Mouse (Mus musculus): ENCODE measurements around the gene Zgpat. TPM values are rescaled to one million over a fixed set of nuclear protein-coding genes. Genes with fewer than 3 reads are reported as not detected.
A peak's percentile ranks its signal among the peaks of the same experiment; 100 is the strongest.

Zgpat gene
- total RNA-seq, 2 experiments from 2014 or later = 55.9 to 60.5 TPM

- intact Hi-C loops (cut with DNase I) = no loop called here
- DNase-seq (ENCODE audit: extremely low spot score in 1 of 2, low spot score in 2 of 2) = no peak
Measured at GRCm38 (mm10) chr2:181381107-181381506, 16.4 kb downstream of the Zgpat start.

- intact Hi-C loops (cut with DNase I) = no loop called here
Measured at GRCm38 (mm10) chr2:181381631-181382306, 17.0 kb downstream of the Zgpat start.

DNA sequence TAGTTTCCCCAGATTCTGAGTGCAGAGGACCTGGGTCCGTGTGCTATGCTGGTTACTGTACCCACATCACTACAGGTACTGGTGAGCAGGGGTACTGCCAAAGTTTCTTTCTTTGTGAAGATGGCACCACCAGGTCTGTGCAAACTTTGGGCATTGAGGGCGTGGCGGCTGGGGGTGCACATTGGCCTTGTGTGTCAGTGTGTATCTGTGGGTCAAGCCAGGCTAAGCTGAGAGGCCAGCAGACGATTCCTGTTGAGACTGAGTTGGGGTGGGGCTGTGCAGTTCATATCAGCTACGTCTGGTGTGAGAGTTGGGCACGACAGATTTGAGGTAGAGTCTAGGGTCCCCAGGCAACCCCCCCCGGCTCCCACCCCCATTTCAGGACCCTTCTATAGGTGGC, 19.7 kb downstream of the Zgpat start:
- intact Hi-C loops (cut with DNase I) = no loop called here
- DNase-seq (ENCODE audit: extremely low spot score in 1 of 2, low spot score in 2 of 2) = no peak

More at GRCm38 (mm10) chr2:181381631-181382306, 17.0 kb downstream of the Zgpat start:
- DNase-seq (ENCODE audit: extremely low spot score in 1 of 2, low spot score in 2 of 2) = no peak

DNA sequence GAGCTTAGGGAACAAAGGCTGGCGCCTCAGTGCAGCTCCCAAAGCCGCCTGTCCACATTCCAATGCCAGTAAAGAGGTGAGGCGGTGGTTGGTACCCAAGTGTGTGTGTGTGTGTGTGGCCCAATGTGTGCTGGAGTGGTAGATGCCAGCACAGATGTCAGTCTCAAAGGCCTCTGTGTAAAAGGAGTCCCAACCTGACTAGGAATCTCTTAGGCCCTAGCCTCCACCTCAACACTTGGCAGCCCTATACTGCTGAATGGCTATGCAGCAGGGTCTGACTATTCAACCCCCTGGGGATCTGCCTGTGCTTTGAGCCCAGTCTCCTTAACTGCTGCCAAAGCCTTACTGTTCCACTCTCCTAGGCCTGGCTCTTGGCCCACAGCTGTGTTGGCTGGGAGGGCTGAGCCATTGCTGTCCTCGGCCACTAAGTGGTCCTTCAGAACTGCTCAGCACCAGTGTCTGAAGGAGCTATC, 20.2 kb downstream of the Zgpat start:
- peak; percentile 46 to 66 for DNase-seq (ENCODE audit: extremely low spot score in 1 of 2, low spot score in 2 of 2)
- intact Hi-C loops (cut with DNase I) = no loop called here

- DNase-seq (ENCODE audit: extremely low spot score in 1 of 2, low spot score in 2 of 2) = peak; percentile 44 to 61
- intact Hi-C loops (cut with DNase I) = no loop called here
Measured at GRCm38 (mm10) chr2:181385885-181386284, 21.2 kb downstream of the Zgpat start.

DNA sequence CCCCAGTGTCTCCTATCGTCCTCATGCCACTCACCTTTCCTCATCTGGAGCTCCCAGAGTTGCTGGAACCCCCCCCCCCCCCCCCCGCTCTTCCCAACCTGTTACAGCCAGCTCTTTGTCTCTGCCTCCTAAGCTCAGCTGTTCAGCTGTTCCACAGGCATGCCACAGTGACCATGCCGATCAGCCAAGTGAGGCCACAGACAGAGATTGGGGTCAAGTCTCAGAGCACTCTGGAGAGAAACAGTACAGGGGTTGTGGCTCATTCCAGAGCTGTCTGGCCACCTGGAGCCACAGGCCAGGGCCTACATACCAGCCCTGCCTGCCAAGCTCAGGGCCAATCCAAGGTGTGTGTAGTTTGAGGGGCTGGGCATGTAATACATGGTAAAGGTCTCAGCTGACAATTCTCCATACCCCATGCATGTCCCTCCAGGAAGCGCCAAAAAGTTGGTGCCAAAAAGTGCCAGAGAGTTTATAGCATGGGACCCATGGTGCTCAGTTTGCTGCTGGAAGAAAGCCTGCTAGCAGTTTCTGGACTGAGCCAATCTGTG, 22.0 kb downstream of the Zgpat start:
- intact Hi-C loops (cut with DNase I) = no loop called here
- DNase-seq (ENCODE audit: extremely low spot score in 1 of 2, low spot score in 2 of 2) = no peak

GRCm38 (mm10) chr2:181390136-181390870, 25.6 kb downstream of the Zgpat start:
- intact Hi-C loops (cut with DNase I) = loop anchor here (5.0 to 10.0 kb wide), 2 partner anchors 192 to 284 kb away; partner anchors contain the start of genes Sox18 and Uckl1

DNA sequence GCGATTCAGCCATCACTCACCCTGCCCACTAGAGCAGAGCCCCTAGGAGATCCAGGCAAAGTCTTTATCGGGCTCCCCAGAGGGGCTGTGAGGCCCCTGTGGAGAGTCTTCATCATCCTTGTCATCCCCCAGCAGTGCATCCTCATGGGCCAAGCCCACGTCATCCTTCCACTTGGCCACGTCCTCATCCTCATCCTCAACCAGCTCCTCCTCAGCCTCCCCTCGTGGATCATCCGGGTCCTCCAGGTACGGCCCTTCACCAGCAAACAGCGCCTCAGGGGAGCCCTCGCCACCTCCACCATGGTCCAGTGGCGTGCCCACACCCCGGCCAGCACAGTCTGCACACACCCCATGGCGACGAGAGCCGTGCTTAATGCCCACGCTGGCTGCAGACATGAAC, 26.3 kb downstream of the Zgpat start:
- intact Hi-C loops (cut with DNase I) = loop anchor here (5.0 to 10.0 kb wide), 2 partner anchors 191 to 284 kb away; partner anchors contain the start of genes Sox18 and Uckl1
- DNase-seq (ENCODE audit: extremely low spot score in 1 of 2, low spot score in 2 of 2) = no peak

More at GRCm38 (mm10) chr2:181390136-181390870, 25.6 kb downstream of the Zgpat start:
- DNase-seq (ENCODE audit: extremely low spot score in 1 of 2, low spot score in 2 of 2) = no peak

- DNase-seq (ENCODE audit: extremely low spot score in 1 of 2, low spot score in 2 of 2) = no peak
- intact Hi-C loops (cut with DNase I) = loop anchor here (5.0 to 10.0 kb wide), 2 partner anchors 191 to 283 kb away; partner anchors contain the start of genes Sox18 and Uckl1
Measured at GRCm38 (mm10) chr2:181391541-181391940, 26.8 kb downstream of the Zgpat start.

- intact Hi-C loops (cut with DNase I) = loop anchor here (2.0 to 10.0 kb wide), 3 partner anchors 104 to 282 kb away; partner anchors contain the start of genes Sox18, Tpd52l2 and Uckl1
Measured at GRCm38 (mm10) chr2:181392600-181393213, 28.0 kb downstream of the Zgpat start.

DNA sequence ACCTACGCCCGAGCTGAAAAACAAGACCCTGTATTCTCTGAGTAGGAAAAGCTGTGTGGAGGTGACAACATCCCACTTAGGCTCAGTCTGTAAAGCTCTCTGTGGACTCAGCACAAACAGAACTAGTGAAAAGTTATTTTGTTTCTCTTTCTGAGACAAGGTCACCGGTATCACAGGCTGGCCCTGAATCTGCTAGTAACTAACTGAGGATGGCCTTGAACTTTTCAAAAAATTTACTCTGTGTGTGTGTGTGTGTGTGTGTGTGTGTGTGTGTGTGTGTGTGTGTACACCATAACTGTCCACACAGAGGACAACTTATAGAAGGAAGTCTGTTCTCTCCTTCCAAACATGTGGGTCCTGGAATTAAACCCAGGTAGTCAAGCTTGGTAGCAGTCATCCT, 29.4 kb downstream of the Zgpat start:
- intact Hi-C loops (cut with DNase I) = loop anchor here (5.0 to 10.0 kb wide), 2 partner anchors 188 to 281 kb away; partner anchors contain the start of genes Sox18 and Uckl1
- DNase-seq (ENCODE audit: extremely low spot score in 1 of 2, low spot score in 2 of 2) = no peak

More at GRCm38 (mm10) chr2:181392600-181393213, 28.0 kb downstream of the Zgpat start:
- DNase-seq (ENCODE audit: extremely low spot score in 1 of 2, low spot score in 2 of 2) = peak; percentile 79 to 88

GRCm38 (mm10) chr2:181397207-181397761, 32.6 kb downstream of the Zgpat start:
- no peak for DNase-seq (ENCODE audit: extremely low spot score in 1 of 2, low spot score in 2 of 2)
- intact Hi-C loops (cut with DNase I) = loop anchor here (10.0 kb wide), 1 partner anchor 278 kb away; the partner anchor contains the start of gene Sox18

- intact Hi-C loops (cut with DNase I) = no loop called here
- DNase-seq (ENCODE audit: extremely low spot score in 1 of 2, low spot score in 2 of 2) = no peak
Measured at GRCm38 (mm10) chr2:181401497-181401896, 36.8 kb downstream of the Zgpat start.

DNA sequence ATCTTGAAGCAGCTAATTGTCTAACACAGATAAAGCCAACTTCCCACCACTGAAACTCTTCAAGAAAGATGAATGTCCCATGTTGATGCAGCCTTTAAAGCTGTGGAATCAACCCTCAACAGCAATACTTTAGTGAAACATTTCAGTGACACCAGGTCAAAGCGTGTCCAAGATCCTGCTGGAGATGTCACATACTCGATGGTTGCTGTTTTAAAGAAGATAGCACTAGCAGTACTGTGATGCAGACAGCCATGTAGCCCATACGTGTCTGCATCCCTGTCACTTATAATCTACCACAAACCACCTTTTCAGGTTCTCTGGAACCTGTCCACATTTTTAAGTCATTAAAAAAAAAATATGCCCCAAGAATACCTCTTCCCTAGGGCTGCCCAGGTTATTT, 39.0 kb downstream of the Zgpat start:
- DNase-seq (ENCODE audit: extremely low spot score in 1 of 2, low spot score in 2 of 2) = no peak
- intact Hi-C loops (cut with DNase I) = no loop called here

- intact Hi-C loops (cut with DNase I) = loop anchor here (5.0 kb wide), 1 partner anchor 88 kb away; the partner anchor contains the start of gene Tpd52l2
- no peak for DNase-seq (ENCODE audit: extremely low spot score in 1 of 2, low spot score in 2 of 2)
Measured at GRCm38 (mm10) chr2:181409643-181410042, 44.9 kb downstream of the Zgpat start.

DNA sequence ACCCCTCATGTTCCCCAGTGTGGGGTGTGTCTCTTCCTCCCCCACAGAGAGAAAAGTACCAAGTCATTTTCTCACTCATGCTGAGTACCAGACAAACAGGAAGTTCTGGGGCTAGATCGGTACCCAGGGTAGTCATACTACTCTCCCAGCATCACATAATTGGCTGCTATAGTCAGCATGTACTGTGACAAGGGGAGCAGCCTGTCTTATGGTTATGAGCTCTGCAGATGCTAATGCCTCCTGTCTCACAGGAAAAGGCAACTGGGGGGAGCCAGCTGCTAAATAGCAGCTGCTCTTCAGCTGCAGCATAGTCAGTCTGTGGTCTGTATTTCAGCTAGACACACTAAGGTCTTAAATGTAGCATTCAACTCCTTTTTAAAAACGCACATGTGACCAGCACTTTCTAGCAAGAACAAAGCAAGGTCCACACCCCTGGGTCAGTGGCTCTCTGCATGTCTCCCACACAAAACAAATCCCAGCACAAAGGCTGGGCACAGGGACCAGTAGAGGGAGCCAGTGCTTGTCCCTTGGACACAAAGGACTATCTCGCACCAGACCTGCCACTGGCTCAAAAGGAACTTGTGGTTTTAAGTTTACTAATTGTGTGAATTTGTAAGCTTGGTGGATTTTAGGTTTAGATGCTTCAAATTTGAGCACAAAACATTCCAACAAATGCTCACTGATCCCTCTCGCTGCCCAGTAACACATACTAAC, 46.2 kb downstream of the Zgpat start:
- intact Hi-C loops (cut with DNase I) = no loop called here
- peak in 1 of 2 experiments; percentile 79 for DNase-seq (ENCODE audit: extremely low spot score in 1 of 2, low spot score in 2 of 2)

DNA sequence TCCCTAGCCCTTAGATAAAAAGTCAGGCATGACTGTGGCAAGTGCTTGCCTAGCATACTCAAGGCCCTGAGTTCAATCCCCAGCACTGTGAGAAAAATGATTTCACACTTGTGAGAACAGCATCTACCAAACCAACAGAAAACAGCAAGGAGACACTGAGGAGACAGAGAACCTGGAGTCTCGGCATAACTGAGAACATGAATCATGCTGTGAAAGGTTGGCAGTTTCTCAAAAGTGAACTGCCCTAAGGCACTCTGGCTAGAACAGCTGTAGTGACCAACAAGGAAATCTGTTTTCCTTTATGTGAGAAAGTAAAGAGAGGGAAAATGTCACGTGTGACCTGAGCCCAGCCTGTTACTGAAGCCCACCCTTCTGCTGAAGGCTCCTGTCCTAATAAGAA, 48.4 kb downstream of the Zgpat start:
- intact Hi-C loops (cut with DNase I) = no loop called here
- DNase-seq (ENCODE audit: extremely low spot score in 1 of 2, low spot score in 2 of 2) = no peak

DNA sequence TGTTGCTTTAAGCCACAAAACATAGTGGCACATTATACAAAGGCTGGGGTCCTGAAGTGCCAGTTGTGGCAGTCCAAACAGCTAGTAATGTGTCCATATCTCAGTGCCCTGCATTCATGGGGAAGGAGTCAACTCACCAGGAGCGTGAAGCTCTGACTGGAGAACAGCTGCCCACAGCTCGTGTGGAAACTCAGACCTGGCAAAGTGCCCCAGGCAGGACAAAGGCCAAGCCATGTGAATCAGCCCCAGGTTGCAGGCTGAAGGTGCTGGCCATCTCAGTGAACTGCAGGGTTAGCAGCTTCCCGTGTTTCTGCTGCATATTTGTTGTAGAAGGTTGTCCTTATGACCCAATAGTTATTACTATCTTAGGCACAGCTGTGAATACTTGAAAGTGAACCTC, 51.2 kb downstream of the Zgpat start:
- DNase-seq (ENCODE audit: extremely low spot score in 1 of 2, low spot score in 2 of 2) = peak in 1 of 2 experiments; percentile 49
- intact Hi-C loops (cut with DNase I) = no loop called here
